Mouse (Mus musculus): ENCODE results near the gene Zfp688.
"Not testable (repeated sequence)": the region's sequence is repeated elsewhere in the genome, so short reads cannot be mapped to it uniquely, and the experiment has no call there.

Gene Zfp688

DNA sequence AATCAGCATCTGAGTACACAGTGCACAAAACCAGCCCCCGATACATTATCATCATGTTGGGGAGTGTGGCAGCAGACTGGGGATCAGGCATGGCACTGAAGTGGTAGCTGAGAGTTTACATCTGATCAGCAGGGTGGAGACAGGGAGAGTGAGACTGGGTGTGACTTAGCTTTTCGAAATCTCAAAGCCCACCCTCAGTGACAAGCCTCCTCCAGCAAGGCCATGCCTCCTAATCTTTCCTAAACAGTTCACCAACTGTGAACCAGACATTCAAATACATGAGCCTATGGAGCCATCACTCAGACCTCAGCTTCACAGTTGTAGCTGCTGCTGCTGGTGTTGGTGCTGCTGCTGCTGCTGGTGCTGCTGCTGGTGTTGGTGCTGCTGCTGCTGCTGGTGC lies 10.4 kb downstream of the Zfp688 start:
- no peak for DNase-seq (ENCODE audit: low spot score in 2 of 2)

DNA sequence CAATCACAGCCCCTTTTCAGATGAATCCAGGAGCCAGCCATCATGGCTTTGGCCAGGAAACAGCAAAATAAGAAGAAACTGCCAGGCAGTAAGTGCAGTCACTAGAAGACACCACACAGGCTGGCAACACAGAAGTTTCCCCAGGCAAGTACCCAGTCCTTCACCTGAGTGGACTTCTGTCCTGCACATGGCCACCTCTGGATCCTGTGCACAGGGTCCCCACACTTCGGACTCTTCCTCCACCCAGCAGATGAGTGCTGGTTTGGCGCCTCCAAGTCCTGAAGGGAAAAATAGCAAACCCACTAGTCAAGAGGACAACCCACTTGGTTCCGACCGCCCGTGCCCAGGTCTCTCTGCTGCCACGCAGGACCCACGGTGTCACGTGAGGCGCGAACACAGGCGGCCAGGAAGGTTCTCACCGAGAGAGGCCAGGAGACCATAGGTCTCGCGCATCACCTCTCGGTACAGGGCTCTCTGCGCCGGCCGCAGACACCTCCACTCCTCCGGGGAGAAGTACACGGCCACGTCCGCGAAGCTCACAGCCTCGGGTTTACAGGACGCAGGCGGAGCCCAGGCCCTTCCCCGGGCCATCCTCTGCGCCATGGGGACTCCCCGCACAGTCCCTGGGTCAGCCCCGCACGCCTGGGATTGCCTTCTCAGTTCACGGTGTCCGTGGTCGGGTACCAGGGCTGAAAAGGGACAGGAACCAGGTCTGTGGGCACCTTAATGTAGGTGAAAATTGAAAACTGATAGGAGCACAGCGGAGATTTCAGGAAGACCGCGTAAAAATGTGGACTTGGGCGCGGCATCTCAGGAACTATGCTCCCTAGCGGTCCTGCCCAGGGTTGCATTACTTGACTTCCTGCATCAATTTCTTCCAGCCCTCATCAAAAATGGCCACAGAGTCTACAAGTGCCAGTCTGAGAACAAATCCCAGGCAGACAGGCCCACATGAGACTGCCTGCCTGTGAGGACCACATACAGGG lies 15.6 kb downstream of the Zfp688 start, which contains the start of gene Zfp764:
Zfp764 (minus strand) TSS at position 821 of the 986 bp plus-strand sequence.
- peak; percentile 85 to 91 for DNase-seq (ENCODE audit: low spot score in 2 of 2)

DNA sequence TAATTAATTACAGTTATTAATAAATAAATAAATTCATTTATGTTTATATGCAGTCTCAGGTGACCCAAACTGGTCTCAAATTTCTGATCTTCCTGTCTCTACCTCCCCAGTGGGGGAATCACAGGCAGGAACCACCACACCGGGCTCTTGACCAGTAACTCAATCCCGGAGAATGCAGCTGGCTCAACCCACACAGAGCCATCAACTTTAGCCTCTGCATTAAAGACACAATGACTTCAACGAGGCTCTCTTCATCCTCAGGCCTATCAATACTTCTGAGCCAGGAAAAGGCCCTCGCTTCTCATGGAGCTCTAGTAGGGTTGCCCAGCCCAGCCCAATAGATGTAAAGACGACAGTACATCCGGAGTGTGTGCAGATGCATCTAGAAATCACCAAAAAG lies 17.8 kb downstream of the Zfp688 start:
- not testable (repeated sequence) for DNase-seq (ENCODE audit: low spot score in 2 of 2)

DNA sequence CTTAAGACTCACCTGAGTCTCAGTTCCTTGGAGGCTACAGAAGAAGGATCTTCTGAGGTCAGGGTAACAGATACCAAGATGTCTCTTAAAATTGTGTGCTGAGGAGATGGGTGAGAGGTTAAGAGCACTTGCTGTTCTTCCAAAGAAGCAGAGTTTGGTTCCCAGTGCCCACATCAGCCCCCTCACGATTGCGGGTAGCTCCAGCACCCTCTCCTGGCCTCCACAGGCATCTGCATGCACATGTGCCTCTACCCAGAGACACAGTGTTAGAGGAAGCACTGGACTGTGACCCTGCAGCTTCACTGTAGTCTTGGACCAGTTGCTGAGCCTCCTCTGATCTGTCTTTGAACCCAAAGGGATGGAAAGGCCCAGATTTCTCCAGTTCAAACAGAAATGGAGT lies 18.9 kb downstream of the Zfp688 start:
- DNase-seq (ENCODE audit: low spot score in 2 of 2) = no peak

- no peak for DNase-seq (ENCODE audit: low spot score in 2 of 2)
Observed at GRCm38 (mm10) chr7:127400355-127400754, 21.5 kb downstream of the Zfp688 start.

DNA sequence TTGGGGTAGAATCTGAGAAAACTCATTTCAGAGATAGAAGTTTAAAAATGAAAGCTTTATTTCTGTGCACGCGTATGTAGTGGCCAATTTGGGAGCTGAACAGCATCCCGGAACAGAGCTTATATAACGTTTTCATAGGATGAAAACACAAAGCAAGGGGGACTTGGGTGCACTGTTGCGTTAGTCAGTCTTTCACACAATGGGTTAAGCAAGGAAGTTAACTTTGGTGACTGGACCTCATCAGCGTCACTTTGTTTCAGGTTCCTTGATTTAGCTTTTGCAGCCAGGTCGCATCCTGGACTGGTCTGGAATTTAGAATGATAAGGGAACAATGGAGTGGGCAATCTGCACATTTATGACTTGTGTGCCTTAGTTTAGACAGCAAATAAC lies 27.9 kb downstream of the Zfp688 start:
- DNase-seq (ENCODE audit: low spot score in 2 of 2) = no peak

- peak; percentile 91 for DNase-seq (ENCODE audit: low spot score in 2 of 2)
Observed at GRCm38 (mm10) chr7:127393157-127393943, 28.5 kb downstream of the Zfp688 start, which contains the start of gene E430018J23Rik. Gene E430018J23Rik, minus strand, starts transcription at chr7:127393629.

GRCm38 (mm10) chr7:127392251-127392824 lies 29.5 kb downstream of the Zfp688 start:
- DNase-seq (ENCODE audit: low spot score in 2 of 2) = no peak

- DNase-seq (ENCODE audit: low spot score in 2 of 2) = no peak
Observed at GRCm38 (mm10) chr7:127391538-127391937, 30.3 kb downstream of the Zfp688 start.

- DNase-seq (ENCODE audit: low spot score in 2 of 2) = no peak
Observed at GRCm38 (mm10) chr7:127390306-127390705, 31.6 kb downstream of the Zfp688 start.

DNA sequence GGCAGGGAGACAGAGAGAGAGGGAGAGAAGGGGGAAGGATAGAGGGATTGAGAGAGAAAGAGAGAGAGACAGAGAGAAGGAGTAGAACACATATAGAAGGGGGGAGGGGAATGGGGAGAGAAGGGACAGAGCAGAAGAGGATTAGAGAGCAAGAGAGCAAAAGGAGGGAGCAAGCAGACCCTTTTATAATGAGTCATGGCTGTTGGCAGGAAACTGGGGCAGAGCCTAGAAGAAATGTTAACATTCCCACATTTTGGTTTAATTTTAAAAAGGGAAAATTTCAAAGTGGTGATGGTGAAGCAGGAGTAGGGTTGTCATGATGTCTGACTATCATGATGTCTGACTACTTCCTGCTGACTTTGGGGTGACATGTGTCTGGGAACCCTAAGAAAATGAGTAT lies 33.7 kb downstream of the Zfp688 start:
- DNase-seq (ENCODE audit: low spot score in 2 of 2) = not testable (repeated sequence)

- peak; percentile 92 to 95 for DNase-seq (ENCODE audit: low spot score in 2 of 2)
Observed at GRCm38 (mm10) chr7:127386641-127387392, 35.1 kb downstream of the Zfp688 start, which contains the start of gene 9130019O22Rik. Gene 9130019O22Rik, minus strand, starts transcription at chr7:127387166.

GRCm38 (mm10) chr7:127385560-127385959 lies 36.3 kb downstream of the Zfp688 start:
- not testable (repeated sequence) for DNase-seq (ENCODE audit: low spot score in 2 of 2)

- DNase-seq (ENCODE audit: low spot score in 2 of 2) = no peak
Observed at GRCm38 (mm10) chr7:127378310-127378921, 43.5 kb downstream of the Zfp688 start.

- peak; percentile 97 for DNase-seq (ENCODE audit: low spot score in 2 of 2)
Observed at GRCm38 (mm10) chr7:127375271-127376245, 46.3 kb downstream of the Zfp688 start, which contains the start of gene Zfp747. Gene Zfp747, minus strand, starts transcription at chr7:127376050.

- DNase-seq (ENCODE audit: low spot score in 2 of 2) = peak; percentile 38 to 69
Observed at GRCm38 (mm10) chr7:127371870-127372269, 50.0 kb downstream of the Zfp688 start.

DNA sequence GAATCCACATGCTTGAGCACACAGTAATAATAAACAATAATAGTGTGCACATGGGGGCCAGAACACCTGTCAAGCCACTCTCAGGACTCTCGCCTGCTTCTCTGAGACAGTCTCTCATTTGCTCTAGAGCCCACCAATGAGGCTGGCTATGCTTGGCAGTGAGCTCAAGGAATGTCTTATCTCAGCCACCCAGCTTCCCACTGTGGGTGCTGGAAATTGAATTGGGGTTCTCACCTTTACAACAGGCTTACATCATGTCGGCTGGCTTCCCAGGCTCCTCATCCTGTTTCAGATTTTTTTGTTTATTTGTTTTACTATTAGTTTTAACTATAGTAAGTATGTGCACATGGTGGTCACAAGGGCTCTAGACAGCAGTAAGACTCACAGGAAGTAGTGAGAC lies 50.7 kb downstream of the Zfp688 start:
- DNase-seq (ENCODE audit: low spot score in 2 of 2) = no peak

All from spleen, postnatal 4 days (tissue).